Comparison of ENCODE assay signal across 8 mouse cellular contexts in genomic region chr16:76896305-76896704, GRCm38 (mm10).
DNase-seq lines count a peak whose midpoint lies in the region; ATAC-seq lines count a peak whose summit lies in the region.

No protein-coding gene starts in this region.

- no peak overlapping the region for H3K27ac ChIP-seq in heart, embryonic 15.5 days
- no peak overlapping the region for H3K27ac ChIP-seq in forebrain, embryonic 11.5 days (ENCODE audit: low read depth, low read length)
- H3K27ac ChIP-seq in kidney, embryonic 15.5 days: no peak overlapping the region
- no peak overlapping the region for H3K27ac ChIP-seq in neural tube, embryonic 12.5 days

- peak overlapping the region; percentile 22; the same call in 1 of the 2 replicates for H3K4me2 ChIP-seq in heart, embryonic 15.5 days
- H3K4me2 ChIP-seq in forebrain, embryonic 11.5 days (ENCODE audit: low read depth, low read length, severe bottlenecking): peak overlapping the region; percentile 31
- peak overlapping the region; percentile 46 for H3K4me2 ChIP-seq in kidney, embryonic 15.5 days
- H3K4me2 ChIP-seq in neural tube, embryonic 12.5 days (replicated peaks): peak overlapping the region; percentile 45

- H3K9me3 ChIP-seq in heart, embryonic 15.5 days (replicated peaks): no peaks in the 10 kb centered on the region
- H3K9me3 ChIP-seq in forebrain, embryonic 11.5 days (ENCODE audit: control insufficient read depth, low read length): no peaks in the 10 kb centered on the region
- no peaks in the 10 kb centered on the region for H3K9me3 ChIP-seq in kidney, embryonic 15.5 days (replicated peaks)
- H3K9me3 ChIP-seq in neural tube, embryonic 12.5 days: no peaks in the 10 kb centered on the region

- no peaks in the 10 kb centered on the region for H3K36me3 ChIP-seq in heart, embryonic 15.5 days
- H3K36me3 ChIP-seq in forebrain, embryonic 11.5 days (ENCODE audit: control insufficient read depth, insufficient read depth, low read length): no peaks in the 10 kb centered on the region
- no peaks in the 10 kb centered on the region for H3K36me3 ChIP-seq in kidney, embryonic 15.5 days
- no peaks in the 10 kb centered on the region for H3K36me3 ChIP-seq in neural tube, embryonic 12.5 days

- H3K27me3 ChIP-seq in heart, embryonic 15.5 days: no peaks in the 10 kb centered on the region
- no peaks in the 10 kb centered on the region for H3K27me3 ChIP-seq in forebrain, embryonic 11.5 days (ENCODE audit: control insufficient read depth, insufficient read depth, low read length)
- no peaks in the 10 kb centered on the region for H3K27me3 ChIP-seq in kidney, embryonic 15.5 days
- no peaks in the 10 kb centered on the region for H3K27me3 ChIP-seq in neural tube, embryonic 12.5 days (replicated peaks)

- H3K4me1 ChIP-seq in heart, embryonic 15.5 days (replicated peaks): no peaks in the 10 kb centered on the region
- H3K4me1 ChIP-seq in forebrain, embryonic 11.5 days (replicated peaks; ENCODE audit: control insufficient read depth, insufficient read depth, low read length): no peaks in the 10 kb centered on the region
- peaks cover 6% of the 10 kb centered on the region; the same call in 1 of the 2 replicates for H3K4me1 ChIP-seq in kidney, embryonic 15.5 days
- peaks cover 6% of the 10 kb centered on the region; the same call in 1 of the 2 replicates for H3K4me1 ChIP-seq in neural tube, embryonic 12.5 days

- H3K9ac ChIP-seq in heart, embryonic 15.5 days: no peak overlapping the region
- H3K9ac ChIP-seq in forebrain, embryonic 11.5 days (ENCODE audit: low read length): no peak overlapping the region
- no peak overlapping the region for H3K9ac ChIP-seq in kidney, embryonic 15.5 days
- H3K9ac ChIP-seq in neural tube, embryonic 12.5 days: no peak overlapping the region

- DNase-seq in heart, adult 8-10 months (ENCODE audit: low spot score): no peak
- peak; percentile 55 for DNase-seq in forebrain, embryonic 11.5 days (ENCODE audit: low spot score)
- no peak for DNase-seq in frontal cortex, postnatal 25 days (ENCODE audit: low spot score in 2 of 2)
- no peak for DNase-seq in right cerebral cortex, adult 2 months (ENCODE audit: low spot score in 2 of 2)
- DNase-seq in layer of hippocampus, postnatal 25 days (ENCODE audit: extremely low spot score in 1 of 2, low spot score in 1 of 2): no peak

- ATAC-seq in heart, embryonic 15.5 days (replicated peaks; ENCODE audit: insufficient number of reproducible peaks, insufficient read depth, low FRiP score, low read depth): no peak
- ATAC-seq in forebrain, embryonic 11.5 days (replicated peaks; ENCODE audit: low FRiP score): peak; percentile 45; the same call in 1 of the 2 replicates
- peak; percentile 82 for ATAC-seq in kidney, embryonic 15.5 days (replicated peaks; ENCODE audit: low FRiP score)
- peak; percentile 53; the same call in 1 of the 2 replicates for ATAC-seq in neural tube, embryonic 12.5 days (ENCODE audit: low FRiP score, low read depth)

- 38% methylated on average over 13 of the region's 13 CpGs for WGBS in heart, embryonic 15.5 days
- 20% methylated on average over 13 of the region's 13 CpGs for WGBS in forebrain, embryonic 11.5 days
- 6% methylated on average over 13 of the region's 13 CpGs for WGBS in kidney, embryonic 15.5 days
- 7% methylated on average over 13 of the region's 13 CpGs for WGBS in neural tube, embryonic 12.5 days

- H3K4me3 ChIP-seq in heart, embryonic 15.5 days: no peak overlapping the region
- H3K4me3 ChIP-seq in forebrain, embryonic 11.5 days (ENCODE audit: low read depth, low read length): no peak overlapping the region
- no peak overlapping the region for H3K4me3 ChIP-seq in kidney, embryonic 15.5 days (replicated peaks)
- no peak overlapping the region for H3K4me3 ChIP-seq in neural tube, embryonic 12.5 days
